Mouse (Mus musculus): ENCODE data around the gene Dapl1.

Dapl1 gene

DNA sequence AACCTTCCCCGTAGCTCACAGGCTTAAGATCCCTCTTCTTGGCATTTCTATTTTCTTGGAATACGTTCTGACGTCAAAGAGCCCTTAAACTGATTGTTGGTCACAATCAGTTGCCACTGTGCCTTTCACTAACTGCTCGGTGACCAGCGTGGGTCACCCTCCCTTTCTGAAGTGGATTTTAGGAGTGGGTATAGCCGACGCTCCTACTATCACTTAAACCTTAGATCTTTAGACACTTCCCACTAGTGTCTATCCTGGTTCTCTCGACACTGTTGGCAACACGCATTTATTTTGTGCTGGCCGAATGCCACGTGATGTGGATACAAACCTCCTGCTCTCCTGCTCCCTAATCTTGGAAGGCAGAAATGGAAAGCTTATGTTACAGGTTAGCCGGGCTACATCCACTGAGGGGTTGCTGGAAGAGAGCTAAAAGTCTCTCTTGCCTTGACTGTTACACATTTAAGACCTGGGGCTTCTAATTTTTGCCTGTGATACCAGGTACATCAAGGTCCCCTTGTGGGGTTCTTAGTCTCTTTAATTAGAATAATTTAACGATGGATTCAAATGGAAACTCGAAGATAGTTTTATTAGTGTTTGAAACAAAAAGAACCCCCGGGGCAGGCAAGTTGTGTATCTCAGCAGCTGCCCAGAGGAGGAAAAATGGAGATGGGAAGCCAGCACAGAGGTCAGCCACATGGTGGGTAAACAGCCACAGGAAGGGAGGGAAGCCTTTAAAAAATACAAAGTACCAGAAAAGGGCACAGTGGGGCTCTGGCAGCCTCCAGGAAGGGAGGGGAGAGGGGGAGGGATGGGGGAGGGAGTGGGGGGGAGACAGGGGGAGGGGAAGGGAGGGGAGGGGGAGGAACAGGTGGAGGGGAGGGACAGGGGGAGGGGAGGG is 13.2 kb upstream of the Dapl1 start:
- DNase-seq (ENCODE audit: extremely low spot score, low read depth, low spot score) = no peak

DNA sequence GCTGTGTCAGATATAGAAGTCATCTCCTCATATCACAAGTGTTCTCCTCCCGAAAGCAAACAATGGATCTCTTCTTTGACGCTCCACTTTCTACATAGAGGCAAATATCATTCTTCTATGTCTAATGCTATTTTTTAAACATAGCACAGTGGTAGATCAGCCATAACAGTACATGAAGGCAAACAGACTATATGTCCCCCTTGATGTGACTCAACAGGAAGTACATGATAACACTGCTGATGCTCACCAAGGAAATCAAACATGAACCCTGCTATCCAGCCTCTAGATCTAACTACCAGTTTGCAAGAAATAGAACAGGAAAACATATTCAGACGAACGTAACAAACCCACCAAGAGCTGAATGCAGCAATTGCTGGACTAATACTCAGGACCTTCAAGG is 10.1 kb upstream of the Dapl1 start:
- DNase-seq (ENCODE audit: extremely low spot score, low read depth, low spot score) = no peak

GRCm38 (mm10) chr2:59485080-59485479 is 627 bp downstream of the Dapl1 start:
- DNase-seq (ENCODE audit: extremely low spot score, low read depth, low spot score) = no peak

GRCm38 (mm10) chr2:59485657-59486056 is 1.2 kb downstream of the Dapl1 start:
- no peak for DNase-seq (ENCODE audit: extremely low spot score, low read depth, low spot score)

DNA sequence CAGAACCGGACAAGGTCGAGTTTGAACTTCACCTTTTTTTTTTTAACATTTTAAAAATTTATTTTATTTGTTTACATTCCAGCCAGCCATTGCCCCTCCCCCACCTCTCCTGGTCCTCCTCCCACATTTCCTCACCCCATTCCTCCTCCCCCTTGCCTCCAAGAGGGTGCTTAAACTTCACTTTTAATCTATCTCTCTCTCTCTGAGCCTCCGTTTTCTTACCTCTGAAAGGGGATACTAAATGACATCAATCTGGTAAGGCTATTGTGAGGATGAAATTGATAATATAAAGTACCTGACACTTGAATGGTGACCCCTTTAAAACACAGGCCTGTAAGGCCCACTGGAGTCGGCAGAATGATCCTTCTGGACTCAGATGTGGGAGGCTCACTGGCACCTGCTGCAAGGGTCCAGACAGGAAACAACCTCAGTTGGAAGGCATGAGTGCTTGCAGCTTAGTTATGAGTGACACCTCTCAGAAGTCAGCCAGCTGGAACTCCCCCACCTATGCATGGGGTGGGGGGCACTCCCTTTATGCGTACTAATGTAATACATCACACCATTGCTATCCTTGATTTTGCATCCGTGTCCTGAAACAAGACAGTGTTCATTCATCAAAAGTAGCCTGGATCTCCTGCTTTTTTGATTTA is 1.9 kb downstream of the Dapl1 start:
- DNase-seq (ENCODE audit: extremely low spot score, low read depth, low spot score) = no peak

DNA sequence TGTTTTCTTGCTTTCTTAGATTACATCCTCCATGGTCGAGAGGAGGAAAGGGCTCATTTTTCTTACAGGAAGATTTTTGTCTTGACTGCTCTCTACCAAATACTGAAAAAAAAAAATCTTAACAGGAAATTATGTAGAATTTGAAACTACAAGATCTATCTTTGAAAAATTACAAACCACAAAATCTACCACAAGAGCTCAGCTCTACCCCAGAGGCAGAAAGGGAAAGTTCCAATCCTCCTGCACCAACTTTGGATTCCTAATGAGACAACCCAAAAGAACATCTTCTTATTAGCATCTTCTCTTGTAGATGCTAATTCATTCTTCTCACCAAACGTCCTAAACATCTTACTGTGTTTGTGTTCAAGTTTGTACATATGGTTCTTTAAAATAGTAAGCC is 3.8 kb downstream of the Dapl1 start:
- no peak for DNase-seq (ENCODE audit: extremely low spot score, low read depth, low spot score)

DNA sequence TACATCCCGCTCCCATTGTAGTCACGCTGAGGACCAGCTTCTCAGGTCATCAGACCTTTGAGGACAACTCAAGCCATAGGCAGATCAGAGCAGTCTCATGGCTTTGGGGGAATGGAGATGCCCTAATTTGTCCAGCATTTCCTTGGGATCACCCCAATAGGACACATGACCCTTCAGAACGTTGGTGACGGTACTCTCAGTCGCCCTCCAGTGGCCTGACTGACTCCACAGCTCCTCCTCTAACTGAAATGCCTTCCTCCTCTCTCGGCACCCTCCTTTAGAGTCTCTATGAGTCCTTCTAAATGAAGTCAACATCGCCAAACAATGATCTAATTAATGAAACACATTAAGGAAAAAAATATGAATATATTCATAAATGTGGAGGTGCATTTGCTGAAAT is 5.9 kb downstream of the Dapl1 start:
- DNase-seq (ENCODE audit: extremely low spot score, low read depth, low spot score) = no peak

DNA sequence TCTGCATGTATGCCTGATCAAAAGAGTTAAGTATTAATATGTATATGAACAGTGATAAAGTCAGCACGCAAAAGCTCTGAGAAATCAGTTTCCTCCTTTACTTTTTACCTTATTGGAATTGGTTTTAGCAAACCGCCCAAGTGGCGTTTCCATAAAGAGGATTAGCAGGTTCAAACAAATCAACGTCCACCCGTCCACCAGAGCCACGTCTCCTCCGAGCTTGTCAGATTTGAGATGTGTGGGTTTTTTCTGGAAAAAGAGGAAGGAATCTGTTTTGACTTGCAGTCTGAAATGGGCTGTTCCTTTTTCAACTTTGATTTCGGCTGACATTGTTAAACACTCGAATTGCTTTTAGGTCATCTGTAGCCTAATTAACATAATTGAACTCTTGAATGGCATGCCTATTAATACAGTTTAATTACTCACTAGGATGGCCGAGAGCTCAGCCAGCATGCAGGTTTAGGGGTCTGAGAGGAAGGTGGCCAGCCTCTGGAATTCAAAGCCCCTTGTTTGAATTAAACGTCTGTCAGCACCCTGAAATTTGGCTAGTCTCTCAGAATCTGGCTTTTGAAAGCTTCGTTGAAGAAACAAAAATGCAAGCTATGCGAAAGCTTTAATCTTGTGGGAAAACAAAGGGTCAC is 9.1 kb downstream of the Dapl1 start:
- no peak for DNase-seq (ENCODE audit: extremely low spot score, low read depth, low spot score)

DNA sequence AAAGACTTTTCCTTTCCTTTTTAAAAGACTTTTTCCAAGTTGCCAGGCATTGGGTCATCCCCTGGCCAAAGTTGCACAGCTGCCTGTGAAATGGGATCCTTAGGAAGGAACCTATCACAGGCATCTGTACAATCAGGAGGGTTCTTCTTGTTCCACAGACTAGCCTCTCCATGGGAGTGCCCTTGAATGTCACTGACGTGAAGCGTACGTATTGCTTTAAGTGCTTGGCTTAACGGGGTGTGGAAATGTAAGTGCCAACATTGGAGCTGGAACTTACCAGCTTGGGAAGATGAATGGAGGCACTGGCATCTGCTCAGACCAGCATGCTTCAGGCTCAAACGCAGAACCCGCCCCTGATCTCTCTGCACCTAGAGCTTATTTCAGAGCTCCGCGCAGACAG is 14.7 kb downstream of the Dapl1 start:
- DNase-seq (ENCODE audit: extremely low spot score, low read depth, low spot score) = no peak

DNA sequence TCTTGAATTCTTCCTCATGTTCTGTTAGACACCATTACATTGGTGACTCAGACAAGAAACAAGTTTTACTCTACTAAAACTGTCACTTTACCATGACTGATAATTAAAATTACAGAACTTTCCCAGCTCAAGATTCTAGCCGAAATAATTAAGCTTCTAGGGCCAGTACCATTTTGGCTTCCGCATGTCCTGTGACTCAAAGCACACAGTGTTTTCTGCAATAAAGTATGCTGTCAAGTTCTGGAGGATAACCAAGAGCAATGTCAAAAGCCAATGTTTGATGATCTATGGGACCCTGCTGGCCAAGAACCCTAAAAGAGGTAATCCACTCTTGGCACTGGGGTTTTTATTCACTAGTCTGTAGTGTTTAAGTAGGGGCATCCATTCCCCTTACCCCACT is 15.3 kb downstream of the Dapl1 start:
- no peak for DNase-seq (ENCODE audit: extremely low spot score, low read depth, low spot score)

DNA sequence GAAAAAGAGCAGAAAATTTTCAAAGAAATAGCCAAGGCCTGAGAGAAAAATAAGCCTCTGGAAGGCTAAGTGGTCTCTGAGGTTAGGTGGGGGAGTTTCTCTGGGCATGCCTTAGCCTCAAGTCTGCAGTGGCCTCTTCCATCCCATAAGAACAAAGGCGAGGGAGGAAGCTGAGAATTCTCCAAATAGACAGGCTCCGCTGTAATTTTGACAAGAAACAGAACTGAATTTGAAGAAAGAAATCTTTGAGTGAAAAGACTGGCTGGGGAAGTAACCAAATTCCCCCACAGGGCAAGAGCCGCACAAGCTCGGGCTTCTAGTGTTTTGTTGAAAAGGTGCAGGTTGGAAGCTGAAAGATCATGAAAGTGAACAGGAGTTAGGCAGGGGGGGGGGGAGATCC is 24.6 kb downstream of the Dapl1 start:
- DNase-seq (ENCODE audit: extremely low spot score, low read depth, low spot score) = no peak

DNA sequence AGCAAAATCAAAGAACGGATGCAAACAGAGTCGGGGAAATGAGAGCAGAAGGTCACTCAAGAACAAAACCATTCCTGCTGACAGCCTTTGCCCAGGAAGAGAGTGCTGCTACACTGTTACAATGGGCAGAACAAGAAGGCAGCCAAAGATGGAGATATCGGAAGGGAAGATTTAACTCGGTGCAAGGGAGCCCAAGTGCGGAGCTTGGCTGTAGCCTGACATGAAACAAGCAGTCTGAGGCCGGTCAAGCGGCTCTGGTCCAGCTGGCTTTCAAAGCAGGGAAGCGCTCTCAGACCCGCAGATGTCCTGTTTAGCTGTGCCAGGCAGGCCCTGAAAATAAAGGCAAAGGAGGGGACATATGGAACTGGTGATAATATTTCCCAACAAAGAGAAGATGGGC is 26.0 kb downstream of the Dapl1 start:
- DNase-seq (ENCODE audit: extremely low spot score, low read depth, low spot score) = no peak

GRCm38 (mm10) chr2:59510882-59511281 is 26.4 kb downstream of the Dapl1 start:
- no peak for DNase-seq (ENCODE audit: extremely low spot score, low read depth, low spot score)

DNA sequence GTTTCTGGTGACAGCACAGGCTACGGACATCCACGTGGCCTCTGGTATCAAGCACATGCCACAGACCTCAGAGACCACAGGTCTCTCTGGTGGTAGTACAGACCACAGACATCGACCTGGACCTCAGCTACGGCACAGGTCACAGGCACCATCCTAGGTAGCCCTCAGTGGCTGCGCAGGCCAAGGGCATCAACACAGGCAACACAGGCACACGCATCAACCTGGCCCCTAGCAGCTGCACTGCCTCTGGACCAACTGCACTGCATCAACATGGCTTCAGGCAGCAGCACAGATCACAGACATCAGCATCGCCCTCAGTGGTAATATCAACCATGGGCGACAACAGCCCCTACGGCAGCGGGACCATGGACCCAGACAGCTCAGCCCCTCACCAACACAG is 36.2 kb downstream of the Dapl1 start:
- no peak for DNase-seq (ENCODE audit: extremely low spot score, low read depth, low spot score)

- no peak for DNase-seq (ENCODE audit: extremely low spot score, low read depth, low spot score)
These were observed 37.7 kb downstream of the Dapl1 start for GRCm38 (mm10) chr2:59522079-59522684.

GRCm38 (mm10) chr2:59523526-59523925 is 39.1 kb downstream of the Dapl1 start:
- no peak for DNase-seq (ENCODE audit: extremely low spot score, low read depth, low spot score)

GRCm38 (mm10) chr2:59526893-59527292 is 42.4 kb downstream of the Dapl1 start:
- no peak for DNase-seq (ENCODE audit: extremely low spot score, low read depth, low spot score)

GRCm38 (mm10) chr2:59529574-59530080 is 45.2 kb downstream of the Dapl1 start:
- no peak for DNase-seq (ENCODE audit: extremely low spot score, low read depth, low spot score)

DNA sequence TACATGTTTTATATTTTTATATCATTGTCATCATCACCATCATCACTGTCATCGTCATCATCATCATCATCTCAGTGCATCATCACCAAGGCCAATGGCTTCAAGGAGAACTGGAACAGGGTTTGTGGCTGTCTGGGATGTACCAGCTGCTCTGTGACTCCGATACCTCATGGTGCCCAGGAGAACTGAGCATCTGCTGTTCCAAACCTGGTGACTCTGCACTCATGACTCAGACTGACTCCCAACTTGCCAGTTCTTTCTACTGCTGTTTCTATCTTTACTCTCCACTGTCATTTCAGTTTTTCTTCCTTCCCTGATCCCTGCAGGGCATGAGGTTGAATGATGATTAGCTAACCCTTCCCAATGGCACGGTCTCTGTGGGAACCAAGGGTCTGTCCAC is 46.4 kb downstream of the Dapl1 start:
- DNase-seq (ENCODE audit: extremely low spot score, low read depth, low spot score) = no peak

- no peak for DNase-seq (ENCODE audit: extremely low spot score, low read depth, low spot score)
These were observed 48.5 kb downstream of the Dapl1 start for GRCm38 (mm10) chr2:59532999-59533398.

GRCm38 (mm10) chr2:59533504-59533903 is 49.1 kb downstream of the Dapl1 start:
- no peak for DNase-seq (ENCODE audit: extremely low spot score, low read depth, low spot score)

Data from hindlimb bud, embryonic 11.5 days (tissue).